ENCODE assay signal across 25 mouse cellular contexts in genomic region chr4:150152483-150152882, GRCm38 (mm10). TPM values are rescaled to one million over a fixed set of nuclear protein-coding genes. Genes with fewer than 3 reads are reported as not detected.
DNase-seq lines count a peak whose midpoint lies in the region; ATAC-seq and TF ChIP-seq lines count a peak whose summit lies in the region.
"Had no signal": no experiment of that assay in that cellular context is flagged by ENCODE, and none has a peak within 500 bp of the region (broad histone marks: within the 10 kb centered on the region; RNA-seq: fewer than 3 reads in every experiment).

No protein-coding gene starts in this region.

- no peak overlapping the region for H3K27ac ChIP-seq in heart, postnatal 0 days (ENCODE audit: low read depth)
- H3K27ac ChIP-seq in intestine, postnatal 0 days (ENCODE audit: low read depth, low read length) = no peak overlapping the region
- no peak overlapping the region for H3K27ac ChIP-seq in liver, postnatal 0 days (ENCODE audit: low read depth)
- no peak overlapping the region for H3K27ac ChIP-seq in kidney, embryonic 16.5 days (ENCODE audit: low read length)
- H3K27ac ChIP-seq: embryonic facial prominence, embryonic 10.5 days; forebrain, embryonic 13.5 days; heart, embryonic 10.5 days had no signal

- 40% methylated on average over 8 of the region's 8 CpGs for WGBS in heart, postnatal 0 days
- 38% methylated on average over 8 of the region's 8 CpGs for WGBS in intestine, postnatal 0 days
- 60% methylated on average over 8 of the region's 8 CpGs for WGBS in liver, postnatal 0 days (ENCODE audit: insufficient replicate concordance)
- WGBS in kidney, embryonic 16.5 days = 83% methylated on average over 8 of the region's 8 CpGs

- H3K27me3 ChIP-seq in heart, postnatal 0 days (ENCODE audit: control insufficient read depth, insufficient read depth, low read length) = no peaks in the 10 kb centered on the region
- no peaks in the 10 kb centered on the region for H3K27me3 ChIP-seq in intestine, postnatal 0 days (replicated peaks; ENCODE audit: control insufficient read depth, insufficient read depth, low read length)
- no peaks in the 10 kb centered on the region for H3K27me3 ChIP-seq in liver, postnatal 0 days (ENCODE audit: insufficient read depth, low read length)
- no peaks in the 10 kb centered on the region for H3K27me3 ChIP-seq in kidney, embryonic 16.5 days (ENCODE audit: insufficient read depth, low read length)

- H3K36me3 ChIP-seq in heart, postnatal 0 days (replicated peaks; ENCODE audit: control insufficient read depth, insufficient read depth, low read length) = no peaks in the 10 kb centered on the region
- H3K36me3 ChIP-seq in intestine, postnatal 0 days (ENCODE audit: control insufficient read depth, insufficient read depth) = no peaks in the 10 kb centered on the region
- H3K36me3 ChIP-seq in liver, postnatal 0 days (replicated peaks; ENCODE audit: insufficient read depth, low read length) = no peaks in the 10 kb centered on the region
- no peaks in the 10 kb centered on the region for H3K36me3 ChIP-seq in kidney, embryonic 16.5 days (ENCODE audit: insufficient read depth, low read length)
- H3K36me3 ChIP-seq: embryonic facial prominence, embryonic 10.5 days; heart, embryonic 10.5 days had no signal

- H3K4me3 ChIP-seq in heart, postnatal 0 days (ENCODE audit: low read depth, low read length) = no peak overlapping the region
- no peak overlapping the region for H3K4me3 ChIP-seq in intestine, postnatal 0 days (ENCODE audit: low read depth, low read length)
- H3K4me3 ChIP-seq in liver, postnatal 0 days (ENCODE audit: low read depth, low read length) = no peak overlapping the region
- no peak overlapping the region for H3K4me3 ChIP-seq in kidney, embryonic 16.5 days (ENCODE audit: low read length)
- H3K4me3 ChIP-seq: embryonic facial prominence, embryonic 10.5 days; forebrain, embryonic 13.5 days; heart, embryonic 10.5 days had no signal

- intact Hi-C loops in heart, postnatal 10 days (cut with DNase I) = no loop called here

- H3K4me1 ChIP-seq in heart, postnatal 0 days (ENCODE audit: control insufficient read depth, insufficient read depth) = no peaks in the 10 kb centered on the region
- H3K4me1 ChIP-seq in intestine, postnatal 0 days (replicated peaks; ENCODE audit: control insufficient read depth, insufficient read depth, low read length) = no peaks in the 10 kb centered on the region
- no peaks in the 10 kb centered on the region; the same call in 1 of the 2 replicates for H3K4me1 ChIP-seq in liver, postnatal 0 days (ENCODE audit: insufficient read depth)
- no peaks in the 10 kb centered on the region for H3K4me1 ChIP-seq in kidney, embryonic 16.5 days (ENCODE audit: insufficient read depth, low read length)
- H3K4me1 ChIP-seq: embryonic facial prominence, embryonic 10.5 days; forebrain, embryonic 13.5 days had no signal

- no peak for TF ChIP-seq EP300 in heart, postnatal 0 days (IDR thresholded peaks at IDR 0.05; ENCODE audit: low read depth)
- TF ChIP-seq EP300 in liver, postnatal 0 days (IDR thresholded peaks at IDR 0.05; ENCODE audit: low read depth) = no peak

- TF ChIP-seq CTCF in heart, postnatal 0 days (IDR thresholded peaks at IDR 0.05; ENCODE audit: low read depth) = no peak
- no peak for TF ChIP-seq CTCF in intestine, postnatal 0 days (IDR thresholded peaks at IDR 0.05; ENCODE audit: low read depth)
- TF ChIP-seq CTCF in liver, postnatal 0 days (IDR thresholded peaks at IDR 0.05; ENCODE audit: low read depth) = no peak

- H3K9ac ChIP-seq in heart, postnatal 0 days (replicated peaks; ENCODE audit: low read depth, low read length) = no peak overlapping the region
- no peak overlapping the region for H3K9ac ChIP-seq in intestine, postnatal 0 days (ENCODE audit: low read depth, low read length)
- no peak overlapping the region for H3K9ac ChIP-seq in liver, postnatal 0 days (replicated peaks)
- H3K9ac ChIP-seq in kidney, embryonic 16.5 days (replicated peaks; ENCODE audit: low read length) = no peak overlapping the region
- H3K9ac ChIP-seq: forebrain, embryonic 13.5 days had no signal

- no peak for DNase-seq in heart, postnatal 0 days (ENCODE audit: low spot score)
- no peak for DNase-seq in heart, postnatal 10 days
- no peak for DNase-seq in liver, postnatal 0 days
- DNase-seq in spleen, adult 18-20 months = no peak
- DNase-seq in cerebellum, adult 9-11 months = no peak
- DNase-seq: cerebellum, postnatal 25 days; gastrocnemius, postnatal 36 days; heart, postnatal 4 days; kidney, adult 9 months; lung, postnatal 36 days; right cerebral cortex, postnatal 14 days; thymus, adult 2 months had no signal

- ATAC-seq in heart, postnatal 0 days (ENCODE audit: insufficient read depth, low read depth) = peak; percentile 47; the same call in 1 of the 2 replicates
- peak; percentile 89 for ATAC-seq in intestine, postnatal 0 days
- peak; percentile 64 for ATAC-seq in liver, postnatal 0 days
- ATAC-seq in kidney, embryonic 16.5 days (ENCODE audit: low FRiP score, low TSS enrichment) = no peak
- ATAC-seq: forebrain, embryonic 13.5 days; hindbrain, embryonic 16.5 days had no signal

- H3K9me3 ChIP-seq in heart, postnatal 0 days (replicated peaks; ENCODE audit: control insufficient read depth, low read length) = no peaks in the 10 kb centered on the region
- no peaks in the 10 kb centered on the region for H3K9me3 ChIP-seq in intestine, postnatal 0 days (ENCODE audit: control insufficient read depth)
- H3K9me3 ChIP-seq in liver, postnatal 0 days (ENCODE audit: low read length) = no peaks in the 10 kb centered on the region
- H3K9me3 ChIP-seq in kidney, embryonic 16.5 days (ENCODE audit: low read length) = peaks cover 5% of the 10 kb centered on the region; the same call in 1 of the 2 replicates
- H3K9me3 ChIP-seq: forebrain, embryonic 13.5 days had no signal

- no peak overlapping the region for H3K4me2 ChIP-seq in heart, postnatal 0 days (ENCODE audit: low read depth, low read length)
- no peak overlapping the region for H3K4me2 ChIP-seq in intestine, postnatal 0 days (replicated peaks; ENCODE audit: low read depth)
- H3K4me2 ChIP-seq in liver, postnatal 0 days (ENCODE audit: low read depth, low read length) = no peak overlapping the region
- H3K4me2 ChIP-seq in kidney, embryonic 16.5 days (replicated peaks; ENCODE audit: low read depth, low read length) = no peak overlapping the region
- H3K4me2 ChIP-seq: forebrain, embryonic 13.5 days; midbrain, embryonic 11.5 days had no signal

RNA-seq across cellular contexts. Expression of gene Slc2a7, which starts 3.7 kb away (rescaled TPM):
- not detected in 2 replicates for total RNA-seq in heart, postnatal 0 days (2014; rRNA removed; ENCODE audit: low replicate concordance)
- polyA plus RNA-seq in heart, postnatal 0 days (2015; fragmentation: Nextera tagmentation; extraction: Ambion mirVana) = not detected in 2 replicates
- not detected for total RNA-seq in heart, postnatal 10 days (2021)
- 7.0 and 8.2 TPM in 2 replicates for polyA plus RNA-seq in intestine, postnatal 0 days (2015; fragmentation: Nextera tagmentation; extraction: Ambion mirVana)
- not detected in 2 replicates for polyA plus RNA-seq in liver, postnatal 0 days (2015; fragmentation: Nextera tagmentation; extraction: Ambion mirVana)
- polyA plus RNA-seq in kidney, embryonic 16.5 days (2015; fragmentation: Nextera tagmentation; extraction: Ambion mirVana) = not detected in 2 replicates
- total RNA-seq: gastrocnemius, postnatal 36 days; heart, postnatal 4 days; layer of hippocampus, adult 18-20 months; left cerebral cortex, postnatal 36 days; liver, adult 2 months had no signal
- polyA plus RNA-seq: C2C12; embryonic facial prominence, embryonic 10.5 days; forebrain, embryonic 13.5 days; heart, embryonic 10.5 days; hindbrain, embryonic 16.5 days; liver, adult 2 months; midbrain, embryonic 11.5 days; neural tube, embryonic 14.5 days; urinary bladder, adult 2 months had no signal

RNA-seq across cellular contexts. Expression of gene Slc2a5, which starts 33.4 kb away (rescaled TPM):
- 0.58 TPM in 1 of 2 replicates, not detected in the other for total RNA-seq in heart, postnatal 0 days (2014; rRNA removed; ENCODE audit: low replicate concordance)
- polyA plus RNA-seq in heart, postnatal 0 days (2015; fragmentation: Nextera tagmentation; extraction: Ambion mirVana) = 0.42 and 0.59 TPM in 2 replicates
- under 1 TPM in 1 of 2 experiments, not detected in 1; 0.25 TPM for total RNA-seq in heart, postnatal 10 days (2021)
- polyA plus RNA-seq in intestine, postnatal 0 days (2015; fragmentation: Nextera tagmentation; extraction: Ambion mirVana) = 23.8 and 26.9 TPM in 2 replicates
- polyA plus RNA-seq in liver, postnatal 0 days (2015; fragmentation: Nextera tagmentation; extraction: Ambion mirVana) = 0.16 and 0.22 TPM in 2 replicates
- 2.2 and 2.5 TPM in 2 replicates for polyA plus RNA-seq in kidney, embryonic 16.5 days (2015; fragmentation: Nextera tagmentation; extraction: Ambion mirVana)
- polyA plus RNA-seq: C2C12 had no signal

RNA-seq across cellular contexts. Expression of gene Car6, which starts 48.6 kb away (rescaled TPM):
- total RNA-seq in heart, postnatal 0 days (2014; rRNA removed; ENCODE audit: low replicate concordance) = not detected in 2 replicates
- not detected in 2 replicates for polyA plus RNA-seq in heart, postnatal 0 days (2015; fragmentation: Nextera tagmentation; extraction: Ambion mirVana)
- not detected for total RNA-seq in heart, postnatal 10 days (2021)
- polyA plus RNA-seq in intestine, postnatal 0 days (2015; fragmentation: Nextera tagmentation; extraction: Ambion mirVana) = not detected in 2 replicates
- not detected in 2 replicates for polyA plus RNA-seq in liver, postnatal 0 days (2015; fragmentation: Nextera tagmentation; extraction: Ambion mirVana)
- 0.29 TPM in 1 of 2 replicates, not detected in the other for polyA plus RNA-seq in kidney, embryonic 16.5 days (2015; fragmentation: Nextera tagmentation; extraction: Ambion mirVana)
- total RNA-seq: heart, postnatal 4 days; layer of hippocampus, adult 18-20 months; left cerebral cortex, postnatal 36 days; liver, adult 2 months had no signal
- polyA plus RNA-seq: forebrain, embryonic 13.5 days; heart, embryonic 10.5 days; hindbrain, embryonic 16.5 days; liver, adult 2 months; midbrain, embryonic 11.5 days; neural tube, embryonic 14.5 days; urinary bladder, adult 2 months had no signal
